10 mouse cellular contexts compared by ENCODE assay signal in genomic region chr10:66552919-66553318, GRCm38 (mm10).
DNase-seq lines count a peak whose midpoint lies in the region; ATAC-seq lines count a peak whose summit lies in the region.
"Had no signal": no experiment of that assay in that cellular context is flagged by ENCODE, and none has a peak within 500 bp of the region (broad histone marks: within the 10 kb centered on the region; RNA-seq: fewer than 3 reads in every experiment).

No protein-coding gene starts in this region.

- no peak overlapping the region for H3K27ac ChIP-seq in hindbrain, embryonic 14.5 days
- H3K27ac ChIP-seq in hindbrain, embryonic 10.5 days: no peak overlapping the region
- H3K27ac ChIP-seq: left cerebral cortex, adult 2 months had no signal

- peak; percentile 50 for DNase-seq in hindbrain, embryonic 14.5 days (ENCODE audit: low spot score)
- DNase-seq in hindbrain, embryonic 10.5 days (ENCODE audit: low spot score): no peak
- DNase-seq in adrenal gland, postnatal 10 days: peak; percentile 29
- DNase-seq in lung, postnatal 14 days: peak; percentile 3
- DNase-seq in embryo, embryonic 11 days: no peak
- DNase-seq: cerebellum, adult 11 months had no signal

- no peaks in the 10 kb centered on the region for H3K36me3 ChIP-seq in hindbrain, embryonic 14.5 days (replicated peaks; ENCODE audit: control insufficient read depth, insufficient read depth)
- H3K36me3 ChIP-seq in hindbrain, embryonic 10.5 days: no peaks in the 10 kb centered on the region
- H3K36me3 ChIP-seq in megakaryocyte, embryonic 14.5 days (replicated peaks; ENCODE audit: low read length): no peaks in the 10 kb centered on the region

- H3K27me3 ChIP-seq in hindbrain, embryonic 14.5 days (ENCODE audit: control insufficient read depth, insufficient read depth, low read length): no peaks in the 10 kb centered on the region
- no peaks in the 10 kb centered on the region; the same call in 1 of the 2 replicates for H3K27me3 ChIP-seq in hindbrain, embryonic 10.5 days (ENCODE audit: insufficient read depth, poor library complexity, severe bottlenecking)
- no peaks in the 10 kb centered on the region for H3K27me3 ChIP-seq in megakaryocyte, embryonic 14.5 days (replicated peaks)

- H3K4me3 ChIP-seq in hindbrain, embryonic 14.5 days (replicated peaks; ENCODE audit: low read length): no peak overlapping the region
- no peak overlapping the region for H3K4me3 ChIP-seq in hindbrain, embryonic 10.5 days
- peak overlapping the region; percentile 34 for H3K4me3 ChIP-seq in megakaryocyte, embryonic 14.5 days (replicated peaks)
- H3K4me3 ChIP-seq: left cerebral cortex, adult 2 months had no signal

- 0 out of 2 replicates have a peak, but pooled peaks cover 5% of the 10 kb centered on the region for H3K4me1 ChIP-seq in hindbrain, embryonic 14.5 days (replicated peaks; ENCODE audit: control insufficient read depth, insufficient read depth, low read length)
- H3K4me1 ChIP-seq in hindbrain, embryonic 10.5 days (replicated peaks): peaks cover 2% of the 10 kb centered on the region
- no peaks in the 10 kb centered on the region for H3K4me1 ChIP-seq in megakaryocyte, embryonic 14.5 days

- H3K9me3 ChIP-seq in hindbrain, embryonic 14.5 days (ENCODE audit: control insufficient read depth, low read length): no peaks in the 10 kb centered on the region
- H3K9me3 ChIP-seq in hindbrain, embryonic 10.5 days: no peaks in the 10 kb centered on the region
- peaks cover 21% of the 10 kb centered on the region for H3K9me3 ChIP-seq in megakaryocyte, embryonic 14.5 days

- H3K9ac ChIP-seq in hindbrain, embryonic 14.5 days: no peak overlapping the region

- WGBS in hindbrain, embryonic 14.5 days: 55% methylated on average over 3 of the region's 3 CpGs
- 85% methylated on average over 3 of the region's 3 CpGs for WGBS in hindbrain, embryonic 10.5 days

- no peak overlapping the region for H3K4me2 ChIP-seq in hindbrain, embryonic 14.5 days (replicated peaks)
- H3K4me2 ChIP-seq: heart, embryonic 11.5 days had no signal

- ATAC-seq in hindbrain, embryonic 14.5 days (ENCODE audit: low FRiP score): no peak
- ATAC-seq in megakaryocyte, adult 5-6 weeks (ENCODE audit: poor library complexity, severe bottlenecking): no peak

Comparison
In these comparisons a context has a peak if more than half of its experiments do, and no peak if none do; other contexts are left out.
1. DNase-seq: peak in hindbrain, embryonic 14.5 days (single experiment), adrenal gland, postnatal 10 days (single experiment) and lung, postnatal 14 days (single experiment); none in hindbrain, embryonic 10.5 days (single experiment) and embryo, embryonic 11 days (single experiment).